Mouse (Mus musculus) liver, adult 2 months (tissue): ENCODE results near the gene C2cd2l.

Source experiments
- CTCF ChIP-seq: fragments of 200-500 bp; IDR thresholded peaks from 2 replicates; pipeline ENCODE4 v1.5.1; 2011; ENCODE audit warnings: low read depth, low read length, control low read depth
- POLR2A ChIP-seq: fragments of 200-500 bp; IDR thresholded peaks from 2 replicates; pipeline ENCODE4 v1.6.1; 2011; ENCODE audit warnings: low read length, control low read depth; ENCODE audit not compliant: insufficient read depth; ENCODE audit errors: extremely low read depth

- TF ChIP-seq CTCF = peak; percentile 84
- TF ChIP-seq POLR2A = peak; percentile 57; the same call in 1 of the 2 replicates
Measured at GRCm38 (mm10) chr9:44268027-44268360, 52.1 kb downstream of the C2cd2l start.
